Mouse (Mus musculus): ENCODE results near the gene Herpud1.
A peak's percentile ranks its signal among the peaks of the same experiment; 100 is the strongest.

The Herpud1 gene

GRCm38 (mm10) chr8:94408443-94409080 is 22.3 kb downstream of the Herpud1 start:
- DNase-seq (ENCODE audit: low spot score in 2 of 2), result no peak

- DNase-seq (ENCODE audit: low spot score in 2 of 2), result no peak
Measured at GRCm38 (mm10) chr8:94409523-94409922, 23.3 kb downstream of the Herpud1 start.

GRCm38 (mm10) chr8:94412518-94412917 is 26.3 kb downstream of the Herpud1 start:
- DNase-seq (ENCODE audit: low spot score in 2 of 2), result no peak

- no peak for DNase-seq (ENCODE audit: low spot score in 2 of 2)
Measured at GRCm38 (mm10) chr8:94413509-94413908, 27.3 kb downstream of the Herpud1 start.

GRCm38 (mm10) chr8:94415218-94415617 is 29.0 kb downstream of the Herpud1 start:
- DNase-seq (ENCODE audit: low spot score in 2 of 2), result no peak

GRCm38 (mm10) chr8:94418017-94418416 is 31.8 kb downstream of the Herpud1 start:
- DNase-seq (ENCODE audit: low spot score in 2 of 2), result no peak

GRCm38 (mm10) chr8:94422270-94422669 is 36.0 kb downstream of the Herpud1 start:
- no peak for DNase-seq (ENCODE audit: low spot score in 2 of 2)

- no peak for DNase-seq (ENCODE audit: low spot score in 2 of 2)
Measured at GRCm38 (mm10) chr8:94427953-94428352, 41.7 kb downstream of the Herpud1 start.

GRCm38 (mm10) chr8:94428420-94428819 is 42.2 kb downstream of the Herpud1 start:
- DNase-seq (ENCODE audit: low spot score in 2 of 2), result no peak

- no peak for DNase-seq (ENCODE audit: low spot score in 2 of 2)
Measured at GRCm38 (mm10) chr8:94429376-94429775, 43.1 kb downstream of the Herpud1 start.

GRCm38 (mm10) chr8:94432212-94432611 is 46.0 kb downstream of the Herpud1 start:
- no peak for DNase-seq (ENCODE audit: low spot score in 2 of 2)

GRCm38 (mm10) chr8:94433981-94434466 is 47.8 kb downstream of the Herpud1 start, which contains the start of gene Nlrc5:
Gene Nlrc5 (plus strand): TSS chr8:94434356.
- peak; percentile 58 to 72 for DNase-seq (ENCODE audit: low spot score in 2 of 2)

GRCm38 (mm10) chr8:94434958-94435357 is 48.7 kb downstream of the Herpud1 start:
- no peak for DNase-seq (ENCODE audit: low spot score in 2 of 2)

GRCm38 (mm10) chr8:94435397-94436111 is 49.3 kb downstream of the Herpud1 start:
- DNase-seq (ENCODE audit: low spot score in 2 of 2), result no peak

- no peak for DNase-seq (ENCODE audit: low spot score in 2 of 2)
Measured at GRCm38 (mm10) chr8:94436112-94436572, 49.9 kb downstream of the Herpud1 start.

- no peak for DNase-seq (ENCODE audit: low spot score in 2 of 2)
Measured at GRCm38 (mm10) chr8:94436900-94437299, 50.7 kb downstream of the Herpud1 start.

GRCm38 (mm10) chr8:94438659-94439058 is 52.4 kb downstream of the Herpud1 start:
- DNase-seq (ENCODE audit: low spot score in 2 of 2), result no peak

- DNase-seq (ENCODE audit: low spot score in 2 of 2), result no peak
Measured at GRCm38 (mm10) chr8:94439691-94440090, 53.5 kb downstream of the Herpud1 start.

GRCm38 (mm10) chr8:94440389-94440788 is 54.2 kb downstream of the Herpud1 start:
- no peak for DNase-seq (ENCODE audit: low spot score in 2 of 2)

GRCm38 (mm10) chr8:94441686-94442085 is 55.4 kb downstream of the Herpud1 start:
- DNase-seq (ENCODE audit: low spot score in 2 of 2), result no peak

GRCm38 (mm10) chr8:94443153-94443552 is 56.9 kb downstream of the Herpud1 start:
- no peak for DNase-seq (ENCODE audit: low spot score in 2 of 2)

- DNase-seq (ENCODE audit: low spot score in 2 of 2), result no peak
Measured at GRCm38 (mm10) chr8:94444480-94444879, 58.2 kb downstream of the Herpud1 start.

Measured in urinary bladder, adult 18-20 months (tissue).